Mouse (Mus musculus) mouse embryonic stem cell (cell line): ENCODE measurements around the gene Ccl11.

Source experiments
- in situ Hi-C, 2 experiments: fragments of 300-500 bp; cut with MboI; formaldehyde crosslinking; loops; 1 replicate in 1 of 2; 3 replicates in 1 of 2; pipeline ENCODE4 v1.14.3; 2019 to 2020; ENCODE audit warnings: low sequenced_read_pairs in 2 of 2, low pct_unique_long_range_greater_than_20kb in 1 of 2, mixed read lengths in 1 of 2; ENCODE audit not compliant: unreplicated experiment in 1 of 2

Gene Ccl11

GRCm38 (mm10) chr11:82110372-82111248 is 53.0 kb downstream of the Ccl11 start:
- in situ Hi-C loops = no loop called here
